Mouse (Mus musculus) adrenal gland, adult 2 months (tissue): ENCODE data around the gene S100z. TPM values are rescaled to one million over a fixed set of nuclear protein-coding genes. Genes with fewer than 3 reads are reported as not detected.

Experiments
- DNase-seq: peaks from one replicate; pipeline ENCODE4 v3.0.0; 2021
- polyA plus RNA-seq: library from polyadenylated mRNA; depleted of rRNA; stranded (reverse); fragments of >200 nt; gene quantifications from 2 replicates; pipeline ENCODE4 v1.2.3, GENCODE M21; 2012; rRNA removed
- total RNA-seq, 2 experiments: library from RNA; stranded (reverse); gene quantifications; 2 replicates each; pipeline ENCODE4 v1.2.3; 2021

Gene S100z
- total and polyA plus RNA-seq, 3 experiments, result not detected

- DNase-seq, result no peak
These were observed 33.7 kb downstream of the S100z start, which contains the start of gene Crhbp for GRCm38 (mm10) chr13:95444824-95445223. TSS of gene Crhbp (minus strand) at chr13:95444924.

- DNase-seq, result no peak
These were observed 34.2 kb downstream of the S100z start for GRCm38 (mm10) chr13:95444291-95444690.

DNA sequence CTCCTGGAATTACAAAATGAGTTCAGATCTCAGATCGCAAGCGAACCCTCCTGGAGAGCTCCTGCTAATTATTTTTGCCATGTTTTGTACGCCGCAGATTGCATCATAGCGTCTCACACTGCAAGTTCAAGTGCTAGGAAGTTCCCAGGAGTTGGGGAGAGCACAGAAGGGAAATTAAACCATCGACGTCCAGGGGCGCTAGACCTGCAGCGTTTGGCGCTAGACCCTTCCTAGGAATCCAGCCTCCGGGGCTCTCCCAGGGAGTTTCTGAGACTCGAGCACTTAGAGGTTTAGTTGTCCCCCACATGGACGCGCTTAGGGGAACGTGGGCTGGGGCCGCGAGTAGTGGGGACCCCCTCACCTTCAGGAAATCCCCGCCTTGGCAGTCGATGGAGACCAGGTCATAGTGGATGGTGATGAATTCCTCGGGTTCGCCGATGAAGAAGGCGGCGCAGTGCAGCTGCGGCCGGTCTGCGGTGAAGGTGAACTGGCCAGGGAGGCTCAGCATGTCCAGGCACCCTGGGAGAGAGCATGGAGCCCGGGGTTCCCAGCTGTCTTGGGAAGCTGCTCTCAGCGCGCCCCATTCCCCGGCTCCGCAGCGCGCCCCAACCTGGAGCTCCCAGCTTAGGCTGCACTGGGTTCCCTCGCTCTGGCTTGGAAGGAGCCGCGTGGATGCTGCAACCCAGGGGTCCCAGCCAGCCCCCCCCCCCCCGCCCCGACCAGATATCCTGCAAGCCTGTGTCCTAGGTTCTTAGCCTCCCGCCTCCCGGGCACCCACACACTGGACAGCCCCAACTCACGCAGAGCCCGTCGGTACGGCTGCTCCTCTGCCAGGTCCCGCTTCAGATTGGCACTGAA, 34.9 kb downstream of the S100z start:
- DNase-seq, result no peak

DNA sequence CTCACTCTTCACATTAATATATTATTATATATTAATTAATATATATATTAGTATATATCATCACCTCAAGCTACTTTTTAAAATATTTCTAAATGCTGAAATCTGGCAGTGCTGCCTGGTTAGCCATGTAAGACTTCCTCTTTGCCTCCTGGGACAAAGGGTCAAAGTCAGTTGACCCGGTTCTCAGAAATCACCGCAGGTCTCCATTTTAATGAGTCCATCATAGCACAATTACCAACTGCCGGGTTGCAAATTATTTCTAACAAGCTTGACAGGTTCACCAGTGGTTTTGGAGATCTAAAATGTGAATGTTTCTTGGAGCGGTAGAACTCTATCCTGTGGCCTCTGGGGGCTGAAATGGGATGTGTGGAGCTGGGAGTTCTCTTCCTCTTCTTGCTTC, 35.6 kb downstream of the S100z start:
- no peak for DNase-seq

GRCm38 (mm10) chr13:95439569-95439968, 39.0 kb downstream of the S100z start:
- DNase-seq, result no peak

- no peak for DNase-seq
These were observed 46.8 kb downstream of the S100z start for GRCm38 (mm10) chr13:95431760-95432159.

GRCm38 (mm10) chr13:95427499-95427898, 51.0 kb downstream of the S100z start:
- no peak for DNase-seq

Other genes with a start within 250 kb of the S100z start
- 100 to 1,000 TPM in 1 of 2 experiments, 10 to 100 TPM in 1; 64.8 to 181 TPM for gene Pde8b, start 228.4 kb downstream of the S100z start, total RNA-seq
- gene Pde8b, start 228.4 kb downstream of the S100z start, polyA plus RNA-seq, result 162 and 173 TPM in 2 replicates
- gene Zbed3, start 155.1 kb downstream of the S100z start, total RNA-seq, result 10 to 100 TPM; 21.6 to 30.8 TPM
- 45.4 and 49.2 TPM in 2 replicates for gene Zbed3, start 155.1 kb downstream of the S100z start, polyA plus RNA-seq
- 10 to 100 TPM; 30.1 to 37.8 TPM for gene Aggf1, start 103.4 kb downstream of the S100z start, total RNA-seq
- gene Aggf1, start 103.4 kb downstream of the S100z start, polyA plus RNA-seq, result 33.8 and 37.0 TPM in 2 replicates
- gene Crhbp, start 33.8 kb downstream of the S100z start, total RNA-seq, result under 1 TPM in 1 of 2 experiments, not detected in 1; 0.21 TPM
- gene Crhbp, start 33.8 kb downstream of the S100z start, polyA plus RNA-seq, result not detected in 2 replicates
- under 1 TPM; 0.17 to 0.20 TPM for gene F2rl1, start 46.5 kb upstream of the S100z start, total RNA-seq
- gene F2rl1, start 46.5 kb upstream of the S100z start, polyA plus RNA-seq, result 0.12 and 0.28 TPM in 2 replicates
- gene F2r, start 139.8 kb upstream of the S100z start, total RNA-seq, result 100 to 1,000 TPM; 110 to 154 TPM
- 80.5 and 95.4 TPM in 2 replicates for gene F2r, start 139.8 kb upstream of the S100z start, polyA plus RNA-seq
- under 1 TPM; 0.26 to 0.52 TPM for gene F2rl2, start 218.1 kb upstream of the S100z start, total RNA-seq
- 0.12 and 0.44 TPM in 2 replicates for gene F2rl2, start 218.1 kb upstream of the S100z start, polyA plus RNA-seq